Mouse (Mus musculus) small intestine, adult 2 months (tissue): ENCODE measurements around the gene Itpkb.

Experiments used
- CTCF ChIP-seq: fragments of 200-500 bp; IDR thresholded peaks from 2 replicates; pipeline ENCODE4 v1.5.1; 2012; ENCODE audit warnings: low read depth, mild to moderate bottlenecking, control low read depth, inconsistent platforms, low read length, moderate library complexity, mixed read lengths; ENCODE audit not compliant: insufficient replicate concordance, insufficient read length; ENCODE audit errors: extremely low read depth
- POLR2A ChIP-seq: fragments of 200-500 bp; IDR thresholded peaks from 2 replicates; pipeline ENCODE4 v1.6.1; 2012; ENCODE audit warnings: low read depth, mild to moderate bottlenecking, control low read depth, inconsistent platforms, low read length, moderate library complexity

GRCm38 (mm10) chr1:180422076-180422828 lies 92.0 kb downstream of the Itpkb start:
- TF ChIP-seq CTCF: peak; percentile 85; the same call in 1 of the 2 replicates
- TF ChIP-seq POLR2A: no peak
